Mouse (Mus musculus): ENCODE measurements at regions not wholly inside any gene's neighbourhood (a gene's known extent, or its start where the extent isn't known, plus 50 kb on each side); places are given as distances from the start of the nearest gene placed in this dataset.

- no peak for ATAC-seq (ENCODE audit: insufficient number of reproducible peaks, low FRiP score, low TSS enrichment, low read depth)
- no peak for DNase-seq (ENCODE audit: low spot score)
- H3K4me2 ChIP-seq (ENCODE audit: low read depth, severe bottlenecking), result no peak overlapping the region
- no peak overlapping the region for H3K9ac ChIP-seq (ENCODE audit: low read length)
- no peaks in the 10 kb centered on the region for H3K9me3 ChIP-seq (ENCODE audit: control insufficient read depth, low read length)
- no peaks in the 10 kb centered on the region for H3K36me3 ChIP-seq (ENCODE audit: control insufficient read depth, insufficient read depth, low read length)
- H3K27ac ChIP-seq (replicated peaks; ENCODE audit: low read depth, low read length), result no peak overlapping the region
- no peaks in the 10 kb centered on the region for H3K4me1 ChIP-seq (ENCODE audit: control insufficient read depth, insufficient read depth, low read length)
- no peak overlapping the region for H3K4me3 ChIP-seq (ENCODE audit: low read depth, low read length)
- no peaks in the 10 kb centered on the region for H3K27me3 ChIP-seq (ENCODE audit: control insufficient read depth, insufficient read depth, low read length)
These were observed 143.5 kb upstream of the Negr1 start for GRCm38 (mm10) chr3:156418124-156418523.

- Histone ChIP-seq H3K4me2 (ENCODE audit: low read depth, severe bottlenecking) (no peak overlapping the region), H3K9me3 (ENCODE audit: control insufficient read depth, low read length) (no peaks in the 10 kb centered on the region), H3K36me3 (ENCODE audit: control insufficient read depth, insufficient read depth, low read length) (no peaks in the 10 kb centered on the region), H3K9ac (ENCODE audit: low read length) (no peak overlapping the region), H3K27me3 (ENCODE audit: control insufficient read depth, insufficient read depth, low read length) (no peaks in the 10 kb centered on the region), H3K4me1 (ENCODE audit: control insufficient read depth, insufficient read depth, low read length) (no peaks in the 10 kb centered on the region), H3K4me3 (ENCODE audit: low read depth, low read length) (no peak overlapping the region), H3K27ac (replicated peaks; ENCODE audit: low read depth, low read length) (no peak overlapping the region)
- WGBS, result 74% methylated on average over 3 of the region's 3 CpGs
- ATAC-seq (ENCODE audit: insufficient number of reproducible peaks, low FRiP score, low TSS enrichment, low read depth), result no peak
- DNase-seq (ENCODE audit: low spot score), result no peak
These were observed 138.5 kb upstream of the Negr1 start for GRCm38 (mm10) chr3:156423100-156423499.

GRCm38 (mm10) chr3:156455042-156455441 is 106.6 kb upstream of the Negr1 start:
- H3K27me3 ChIP-seq (ENCODE audit: control insufficient read depth, insufficient read depth, low read length), result no peaks in the 10 kb centered on the region
- H3K36me3 ChIP-seq (ENCODE audit: control insufficient read depth, insufficient read depth, low read length), result no peaks in the 10 kb centered on the region
- H3K4me3 ChIP-seq (ENCODE audit: low read depth, low read length), result no peak overlapping the region
- DNase-seq (ENCODE audit: low spot score), result no peak
- 65% methylated on average over 4 of the region's 4 CpGs for WGBS
- no peak overlapping the region for H3K4me2 ChIP-seq (ENCODE audit: low read depth, severe bottlenecking)
- no peaks in the 10 kb centered on the region for H3K9me3 ChIP-seq (ENCODE audit: control insufficient read depth, low read length)
- H3K4me1 ChIP-seq (ENCODE audit: control insufficient read depth, insufficient read depth, low read length), result no peaks in the 10 kb centered on the region
- no peak overlapping the region for H3K9ac ChIP-seq (ENCODE audit: low read length)
- ATAC-seq (ENCODE audit: insufficient number of reproducible peaks, low FRiP score, low TSS enrichment, low read depth), result no peak
- no peak overlapping the region for H3K27ac ChIP-seq (replicated peaks; ENCODE audit: low read depth, low read length)

- Histone ChIP-seq H3K27me3 (ENCODE audit: control insufficient read depth, insufficient read depth, low read length) (no peaks in the 10 kb centered on the region), H3K4me2 (ENCODE audit: low read depth, severe bottlenecking) (no peak overlapping the region), H3K9ac (ENCODE audit: low read length) (no peak overlapping the region), H3K36me3 (ENCODE audit: control insufficient read depth, insufficient read depth, low read length) (no peaks in the 10 kb centered on the region), H3K27ac (replicated peaks; ENCODE audit: low read depth, low read length) (no peak overlapping the region), H3K4me3 (ENCODE audit: low read depth, low read length) (no peak overlapping the region), H3K4me1 (ENCODE audit: control insufficient read depth, insufficient read depth, low read length) (no peaks in the 10 kb centered on the region), H3K9me3 (ENCODE audit: control insufficient read depth, low read length) (no peaks in the 10 kb centered on the region)
- ATAC-seq (ENCODE audit: insufficient number of reproducible peaks, low FRiP score, low TSS enrichment, low read depth), result no peak
- no peak for DNase-seq (ENCODE audit: low spot score)
- WGBS, result 82% methylated on average over 2 of the region's 2 CpGs
These were observed 98.3 kb upstream of the Negr1 start for GRCm38 (mm10) chr3:156463299-156463698.

GRCm38 (mm10) chr3:156465601-156466000 is 96.0 kb upstream of the Negr1 start:
- DNase-seq (ENCODE audit: low spot score) (no peak), ATAC-seq (ENCODE audit: insufficient number of reproducible peaks, low FRiP score, low TSS enrichment, low read depth) (no peak)
- Histone ChIP-seq H3K9ac (ENCODE audit: low read length) (no peak overlapping the region), H3K36me3 (ENCODE audit: control insufficient read depth, insufficient read depth, low read length) (no peaks in the 10 kb centered on the region), H3K27me3 (ENCODE audit: control insufficient read depth, insufficient read depth, low read length) (no peaks in the 10 kb centered on the region), H3K4me1 (ENCODE audit: control insufficient read depth, insufficient read depth, low read length) (no peaks in the 10 kb centered on the region), H3K9me3 (ENCODE audit: control insufficient read depth, low read length) (no peaks in the 10 kb centered on the region), H3K27ac (replicated peaks; ENCODE audit: low read depth, low read length) (no peak overlapping the region), H3K4me2 (ENCODE audit: low read depth, severe bottlenecking) (no peak overlapping the region), H3K4me3 (ENCODE audit: low read depth, low read length) (no peak overlapping the region)
- 90% methylated on average over 5 of the region's 5 CpGs for WGBS

GRCm38 (mm10) chr3:156472665-156473064 is 88.9 kb upstream of the Negr1 start:
- no peak for ATAC-seq (ENCODE audit: insufficient number of reproducible peaks, low FRiP score, low TSS enrichment, low read depth)
- no peaks in the 10 kb centered on the region for H3K4me1 ChIP-seq (ENCODE audit: control insufficient read depth, insufficient read depth, low read length)
- H3K36me3 ChIP-seq (ENCODE audit: control insufficient read depth, insufficient read depth, low read length), result no peaks in the 10 kb centered on the region
- WGBS, result 92% methylated on average over 4 of the region's 4 CpGs
- no peak overlapping the region for H3K9ac ChIP-seq (ENCODE audit: low read length)
- no peak overlapping the region for H3K27ac ChIP-seq (replicated peaks; ENCODE audit: low read depth, low read length)
- no peaks in the 10 kb centered on the region for H3K9me3 ChIP-seq (ENCODE audit: control insufficient read depth, low read length)
- H3K4me3 ChIP-seq (ENCODE audit: low read depth, low read length), result no peak overlapping the region
- H3K4me2 ChIP-seq (ENCODE audit: low read depth, severe bottlenecking), result no peak overlapping the region
- no peaks in the 10 kb centered on the region for H3K27me3 ChIP-seq (ENCODE audit: control insufficient read depth, insufficient read depth, low read length)
- no peak for DNase-seq (ENCODE audit: low spot score)

All from limb, embryonic 11.5 days (tissue).